Mouse (Mus musculus) frontal cortex, postnatal 14 days (tissue): ENCODE measurements around the gene Eno3.
A peak's percentile ranks its signal among the peaks of the same experiment; 100 is the strongest.

ENCODE experiments used
- DNase-seq, 2 experiments: peaks; one replicate each; pipeline ENCODE4 v3.0.0; 2022; ENCODE audit warnings: low spot score in 2 of 2

Eno3 gene

DNA sequence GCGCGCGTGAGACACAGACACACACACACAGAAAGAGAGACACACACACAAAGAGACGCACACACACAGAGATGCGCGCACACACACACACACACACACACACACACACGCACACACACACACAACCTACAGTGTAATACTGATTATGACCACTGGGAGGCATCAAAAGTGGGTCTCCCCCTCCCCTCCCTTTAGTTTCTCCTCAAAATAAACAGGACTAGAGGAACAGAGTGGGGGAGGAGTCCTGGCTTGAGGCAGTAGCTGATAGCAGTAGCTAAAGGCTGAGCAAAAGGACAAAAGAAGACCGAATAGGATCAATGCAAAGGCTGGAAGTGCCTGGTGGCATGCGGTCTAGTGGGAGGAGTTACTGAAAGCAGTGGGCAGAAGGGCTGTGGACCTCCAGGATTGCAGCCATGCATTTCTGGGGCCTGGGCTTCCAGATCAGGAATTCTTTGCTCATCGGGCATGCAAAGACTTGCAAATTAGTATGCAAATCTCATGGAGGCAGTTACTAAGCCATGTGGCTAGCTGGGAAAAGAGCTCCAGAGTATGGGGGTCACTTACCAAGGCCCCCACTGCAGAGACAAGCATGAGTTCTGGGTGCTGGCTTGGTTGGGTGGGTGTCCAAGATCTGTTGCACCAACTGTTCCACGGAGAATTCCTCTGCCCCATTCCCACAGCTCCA, 25.0 kb downstream of the Eno3 start:
- no peak for DNase-seq

DNA sequence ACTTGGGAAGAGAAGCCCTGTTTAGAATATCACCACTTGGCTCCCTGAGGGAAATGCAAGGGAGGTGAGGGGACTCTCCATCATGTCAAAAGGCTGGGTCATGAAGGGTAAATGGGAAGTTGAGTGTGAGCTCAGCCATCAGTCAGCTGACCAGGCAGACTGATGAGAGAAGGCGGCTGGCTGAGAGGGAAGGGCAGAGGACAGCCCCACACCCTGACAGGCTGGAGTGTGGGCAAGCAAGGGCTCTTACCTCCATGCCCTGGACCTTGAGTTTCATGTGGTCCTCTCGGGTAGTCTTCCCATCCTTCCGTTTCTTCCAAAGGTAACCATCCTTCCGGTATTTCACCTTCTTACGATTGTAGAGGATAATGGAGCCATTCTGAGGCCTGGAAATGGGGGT, 26.6 kb downstream of the Eno3 start:
- no peak for DNase-seq

DNA sequence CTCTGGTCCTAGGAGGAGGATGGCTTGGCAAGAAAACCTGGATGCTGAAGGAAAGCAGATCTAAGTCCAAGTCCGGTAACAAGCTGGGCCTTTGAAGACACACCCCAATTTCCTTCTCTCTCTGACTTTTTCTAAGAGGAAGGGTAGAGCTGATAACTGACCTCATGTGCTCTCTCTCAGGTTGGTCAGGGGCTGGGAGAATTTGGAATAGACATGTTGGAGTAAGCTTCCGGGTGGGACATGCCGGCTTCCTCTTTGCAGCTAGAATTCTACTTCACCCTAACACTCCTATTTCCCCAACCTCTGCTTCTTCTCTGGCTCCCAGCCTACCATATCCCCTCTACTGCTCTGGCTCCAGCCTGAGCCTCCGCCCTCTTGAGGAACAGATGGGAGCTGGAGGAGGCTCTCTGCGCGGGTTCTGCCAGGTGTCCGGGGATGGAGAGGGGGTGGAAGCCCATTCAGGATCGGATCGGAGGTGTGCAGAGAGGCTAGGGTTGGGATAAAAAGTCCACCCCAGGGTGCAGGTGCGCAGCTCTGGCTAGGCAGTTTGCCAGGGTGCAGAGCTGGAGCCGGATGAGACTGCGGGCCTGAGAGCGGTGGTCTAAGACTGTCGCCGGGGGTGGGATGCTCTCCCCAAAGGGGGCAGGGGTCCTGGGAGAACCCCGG, 30.0 kb downstream of the Eno3 start:
- DNase-seq = peak in 1 of 2 experiments; percentile 38

DNA sequence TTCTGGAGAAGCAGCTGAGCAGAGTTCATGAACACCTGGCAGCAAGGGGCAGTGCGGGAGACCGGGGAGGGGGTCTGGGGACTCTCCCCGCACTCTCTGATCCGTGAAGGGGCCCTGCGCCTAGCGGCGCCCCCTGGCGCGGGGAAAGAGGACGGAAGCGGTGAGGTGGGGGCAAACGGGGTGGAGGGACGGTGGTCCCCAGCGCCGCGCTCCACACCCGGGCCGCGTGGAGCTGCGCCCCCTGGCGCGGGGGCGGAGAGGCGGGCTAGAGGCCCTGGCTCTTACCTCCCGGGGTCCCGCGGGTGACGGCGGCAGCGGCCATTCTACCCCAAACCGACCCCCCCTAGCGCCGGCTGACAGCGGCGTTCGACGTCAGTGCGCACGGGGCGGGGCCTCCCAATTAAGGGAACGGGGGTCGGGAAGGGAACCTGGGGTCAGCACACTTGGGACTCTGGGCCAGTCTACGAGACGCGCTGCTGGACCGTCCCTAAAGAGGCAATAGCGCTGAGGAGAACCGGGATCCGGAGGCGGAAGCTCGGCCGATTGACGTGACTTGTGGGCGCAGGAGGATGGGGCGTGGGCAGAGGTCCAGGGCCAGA, 30.7 kb downstream of the Eno3 start, which contains the start of gene Camta2:
Gene Camta2 (minus strand): TSS at position 505 of the 599 bp plus-strand sequence.
- peak; percentile 77 to 81 for DNase-seq

DNA sequence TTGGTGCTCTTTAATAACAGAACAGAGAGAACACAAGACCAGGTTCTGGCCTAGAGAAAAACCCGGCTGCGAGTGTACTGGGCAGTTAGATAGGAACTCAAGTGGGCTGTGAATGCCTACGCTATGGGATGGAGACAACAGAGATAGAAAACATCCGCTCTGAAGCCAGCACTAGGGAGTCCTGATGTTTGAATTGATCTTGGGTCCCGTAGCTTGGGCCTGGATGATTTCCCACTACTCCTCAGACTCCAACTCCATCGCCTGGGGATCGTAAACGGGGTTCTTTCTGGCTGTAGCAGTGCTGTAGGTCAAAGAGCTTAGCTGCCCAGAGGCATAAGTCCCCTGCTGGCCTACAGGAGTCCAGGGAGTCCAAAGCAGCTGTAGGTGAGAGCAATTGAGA, 31.4 kb downstream of the Eno3 start:
- DNase-seq = no peak

DNA sequence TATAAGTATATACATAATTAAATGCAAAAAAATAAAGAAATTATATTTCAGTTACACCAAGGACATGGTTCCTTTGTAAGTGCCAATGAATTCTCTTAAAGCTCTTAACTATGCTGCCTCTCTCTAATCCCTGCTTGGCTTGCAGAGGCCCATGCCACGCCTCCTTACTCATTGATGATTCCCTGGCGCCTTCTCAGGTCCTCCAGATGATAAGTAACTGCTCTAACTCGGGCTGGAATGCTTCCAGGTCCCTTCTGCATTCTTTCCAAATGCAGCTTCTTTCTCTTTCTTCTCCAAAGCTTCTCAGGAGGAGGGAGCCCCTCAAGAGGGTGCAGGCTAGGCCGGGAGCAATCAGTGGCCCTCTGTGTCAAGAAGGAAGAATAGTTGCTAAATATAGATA, 32.6 kb downstream of the Eno3 start:
- no peak for DNase-seq

DNA sequence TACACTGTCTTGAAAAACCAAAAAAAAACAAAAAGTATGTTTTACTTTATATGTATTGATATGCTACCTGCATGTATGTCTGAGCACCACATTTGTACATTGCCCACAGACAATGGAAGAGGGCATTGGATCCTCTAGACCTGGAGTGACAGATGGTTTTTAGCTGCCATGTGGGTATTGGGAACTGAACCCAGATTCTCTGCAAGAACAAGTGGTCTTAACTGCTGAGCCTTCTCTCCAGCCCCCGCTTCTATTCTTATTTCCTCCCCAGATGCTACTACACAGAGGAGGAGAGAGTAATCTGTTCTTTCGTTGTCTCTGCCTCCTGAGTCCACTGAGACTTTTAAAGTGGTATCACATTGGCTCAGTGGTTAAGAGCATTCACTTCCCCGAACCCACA, 36.5 kb downstream of the Eno3 start:
- no peak for DNase-seq

DNA sequence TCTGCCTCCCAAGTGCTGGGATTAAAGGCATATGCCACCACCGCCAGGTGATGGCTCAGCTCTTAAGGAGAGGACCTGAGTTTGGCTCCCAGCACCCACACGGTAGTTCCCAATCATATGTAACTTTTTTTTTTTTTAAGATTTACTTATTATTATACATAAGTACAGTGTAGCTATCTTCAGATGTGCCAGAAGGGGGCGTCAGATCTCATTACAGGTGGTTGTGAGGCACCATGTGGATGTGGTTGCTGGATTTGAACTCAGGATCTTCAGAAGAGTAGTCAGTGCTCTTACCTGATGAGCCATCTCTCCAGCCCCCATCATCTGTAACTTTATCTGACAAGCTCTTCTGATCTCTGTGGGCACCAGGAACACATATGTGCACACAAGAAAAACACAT, 40.4 kb downstream of the Eno3 start:
- DNase-seq = no peak

DNA sequence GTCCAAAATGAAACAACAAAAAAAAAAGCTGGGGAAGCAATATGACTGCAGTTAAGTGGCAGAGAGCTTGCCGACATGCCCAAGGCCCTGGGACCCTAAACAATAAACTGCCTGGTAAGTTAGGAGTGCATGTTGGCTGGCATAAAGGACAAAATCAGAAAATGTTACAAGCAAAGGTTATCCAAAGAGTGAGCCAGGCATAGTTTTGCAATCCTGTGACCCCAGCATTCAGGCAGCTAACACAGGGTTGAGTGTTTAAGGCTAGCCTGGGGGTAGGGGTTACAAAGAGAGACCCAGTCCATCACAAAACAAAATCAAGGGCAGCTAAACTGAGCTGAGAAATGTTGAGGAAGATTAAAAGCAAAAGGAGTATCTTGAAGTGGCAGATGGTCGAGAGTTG, 42.0 kb downstream of the Eno3 start:
- no peak for DNase-seq

DNA sequence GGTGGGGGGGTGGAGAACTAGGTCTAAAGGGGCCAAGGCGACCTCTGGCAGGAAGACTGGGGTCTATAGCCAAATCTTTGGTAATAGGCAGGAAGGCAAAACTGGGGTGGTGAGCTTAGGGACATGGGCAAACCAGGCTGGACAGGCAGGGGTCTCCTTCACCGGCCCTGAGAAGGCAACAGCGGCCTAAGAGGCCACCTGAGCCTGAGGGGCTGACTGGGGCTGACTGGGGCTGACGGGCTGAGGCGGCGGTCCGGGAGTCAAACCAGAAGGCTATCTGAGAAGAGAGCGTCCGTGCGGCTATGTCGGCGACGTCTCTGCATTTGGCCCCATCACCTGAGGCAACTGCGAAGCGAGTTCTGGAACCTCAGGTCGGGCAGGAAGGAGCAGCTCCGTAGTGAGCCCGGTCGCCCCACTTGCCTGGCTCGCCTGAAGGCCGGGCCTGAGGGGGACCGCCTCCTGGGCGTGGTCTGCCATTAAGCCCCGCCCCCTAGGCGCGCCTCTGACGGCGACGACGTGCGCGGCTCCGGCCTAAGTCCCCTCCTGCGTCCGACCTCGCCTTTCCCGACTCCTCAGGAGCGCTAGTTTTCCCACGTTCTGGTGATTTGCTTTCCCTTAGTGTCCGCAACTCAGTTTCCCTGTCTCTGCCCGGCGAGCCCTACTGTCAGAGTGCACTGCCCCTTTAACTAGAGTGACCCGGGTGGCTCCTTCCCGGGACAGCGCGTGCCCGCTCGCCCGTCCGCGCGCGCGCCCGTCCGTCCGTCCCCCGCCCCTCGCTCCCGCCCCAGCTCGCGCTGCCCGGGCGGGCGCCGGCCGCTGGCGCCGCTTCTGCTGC, 42.9 kb downstream of the Eno3 start, which contains the start of the genes Inca1 and Kif1c:
Gene Inca1 (minus strand): TSS at position 434 of the 835 bp plus-strand sequence.
Gene Kif1c (plus strand): TSS at position 827 of the 835 bp plus-strand sequence.
- DNase-seq = peak; percentile 86 to 94

DNA sequence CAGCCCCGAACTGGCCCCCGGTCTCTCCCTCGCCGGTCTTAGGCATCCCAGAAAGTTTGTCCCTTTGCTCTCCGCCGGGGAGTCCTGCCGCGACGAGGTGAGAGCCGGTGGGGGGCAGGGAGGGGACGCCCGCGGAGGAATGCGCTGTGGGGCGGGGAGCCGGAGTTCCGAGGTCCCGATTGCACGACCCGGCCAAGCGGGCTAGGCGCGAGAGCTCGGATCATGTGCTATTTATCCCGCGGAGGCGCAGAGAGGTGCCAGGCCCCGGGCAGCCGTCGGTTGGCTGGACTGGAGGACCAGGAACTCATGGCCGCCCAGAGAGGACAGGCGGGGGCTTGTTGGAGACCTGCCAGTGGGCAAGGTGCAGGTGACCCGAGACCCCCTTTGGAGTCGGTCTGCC, 43.6 kb downstream of the Eno3 start:
- peak; percentile 49 to 54 for DNase-seq

DNA sequence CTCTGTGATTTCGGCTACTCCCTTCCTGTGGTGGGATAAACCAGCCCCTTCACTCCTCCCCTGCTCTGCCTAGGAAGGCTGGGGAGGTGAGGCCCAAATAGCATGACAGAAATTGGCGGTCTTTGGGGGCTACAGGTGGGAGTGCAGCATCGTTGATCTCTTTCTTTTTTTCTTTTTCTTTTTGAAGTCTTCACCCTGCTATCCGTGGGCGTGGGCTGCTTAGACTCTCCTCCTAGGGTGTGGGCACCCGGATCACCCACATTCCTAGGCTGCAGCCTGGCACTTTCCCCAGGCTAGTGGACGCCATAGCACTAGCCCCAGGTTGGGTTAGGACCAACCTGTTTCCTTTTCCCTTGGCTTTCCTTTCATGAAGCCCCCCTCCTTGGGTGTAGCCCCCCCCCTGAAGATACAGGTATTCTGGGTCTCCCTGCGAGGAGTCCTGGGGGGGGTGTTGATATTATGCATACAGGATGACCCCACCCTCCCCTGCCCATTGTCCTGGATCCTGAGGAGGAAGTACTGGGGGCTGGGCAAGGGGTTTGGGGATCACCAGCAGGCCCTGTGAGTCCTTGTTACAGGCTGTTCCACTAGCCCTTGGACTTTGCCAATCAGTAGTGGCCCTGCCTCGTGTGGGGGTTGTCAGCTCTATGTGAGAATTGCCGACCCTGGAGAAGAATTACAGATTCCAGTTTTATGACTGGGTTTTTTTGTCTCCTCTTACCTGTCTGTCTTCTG, 44.4 kb downstream of the Eno3 start:
- no peak for DNase-seq

DNA sequence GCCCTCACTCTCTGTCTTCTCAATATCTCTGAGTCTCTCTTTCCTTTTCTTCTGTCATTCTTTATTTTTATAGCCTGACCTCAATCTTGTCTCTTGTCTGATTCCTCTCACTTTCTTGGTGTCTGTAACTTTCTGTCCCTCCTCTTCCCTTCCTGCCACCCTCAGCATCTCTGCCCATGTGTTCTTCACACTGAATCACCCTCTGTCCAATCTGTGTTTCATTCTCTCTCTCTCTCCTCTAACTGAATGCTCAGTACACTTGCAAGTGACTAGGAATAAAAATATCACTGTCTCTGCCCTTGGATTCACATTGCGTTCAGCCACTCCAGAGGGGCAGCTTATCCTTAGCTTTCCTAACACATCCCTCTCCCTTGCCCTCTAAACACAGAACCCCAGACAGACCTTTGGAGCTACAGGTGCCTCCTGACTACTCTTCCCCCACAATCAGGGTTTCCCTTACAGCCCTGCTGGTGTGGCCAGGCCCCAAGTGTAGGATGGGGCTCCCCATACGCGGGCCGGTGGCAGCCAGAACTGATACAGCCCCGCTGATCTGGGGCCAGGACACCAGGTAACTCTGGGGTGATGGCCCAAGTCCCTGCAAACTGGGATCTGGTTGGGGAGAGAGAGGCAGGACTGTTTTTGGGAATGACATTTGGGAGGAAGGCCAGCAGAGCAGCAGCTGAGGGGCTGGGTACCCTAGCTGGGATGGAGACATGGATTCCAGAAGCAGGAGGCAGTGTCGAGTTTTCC, 45.2 kb downstream of the Eno3 start:
- no peak for DNase-seq

DNA sequence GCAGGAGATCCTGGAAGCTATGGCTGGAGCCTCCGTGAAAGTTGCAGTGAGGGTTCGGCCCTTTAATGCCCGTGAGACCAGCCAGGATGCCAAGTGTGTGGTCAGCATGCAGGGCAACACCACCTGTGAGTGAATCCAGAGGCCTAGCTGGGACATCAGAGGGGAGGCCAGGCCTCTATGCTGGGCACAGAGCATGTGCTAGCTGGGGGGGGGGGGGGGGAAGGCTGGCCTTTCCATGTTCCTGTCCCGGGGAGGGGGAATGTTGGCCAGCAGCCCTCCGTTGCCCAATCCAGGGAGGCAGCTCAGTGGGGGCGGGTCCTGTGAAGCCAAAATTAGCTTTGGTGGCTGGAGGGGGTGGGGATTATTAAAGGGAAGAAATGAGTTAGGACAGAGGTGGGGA, 45.8 kb downstream of the Eno3 start:
- DNase-seq = no peak

DNA sequence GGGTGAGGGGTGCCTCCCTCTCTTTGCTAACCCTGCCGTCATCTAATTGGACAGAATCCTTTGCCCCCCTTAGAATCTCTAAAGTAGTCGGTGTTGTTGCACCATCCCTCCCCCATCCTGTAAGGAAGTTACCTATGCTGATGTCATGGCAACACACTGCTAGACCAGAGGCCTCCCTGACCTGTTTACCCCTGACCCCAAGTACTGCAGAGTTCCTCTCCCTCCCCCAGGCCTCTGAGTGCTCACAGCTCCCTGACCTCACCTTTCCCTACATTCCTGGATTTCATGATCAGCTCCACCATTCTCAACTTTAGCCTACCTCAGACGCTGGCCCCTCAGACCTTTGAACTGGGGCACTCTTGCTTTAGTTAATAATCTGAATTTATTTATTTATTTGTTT, 49.1 kb downstream of the Eno3 start:
- no peak for DNase-seq

DNA sequence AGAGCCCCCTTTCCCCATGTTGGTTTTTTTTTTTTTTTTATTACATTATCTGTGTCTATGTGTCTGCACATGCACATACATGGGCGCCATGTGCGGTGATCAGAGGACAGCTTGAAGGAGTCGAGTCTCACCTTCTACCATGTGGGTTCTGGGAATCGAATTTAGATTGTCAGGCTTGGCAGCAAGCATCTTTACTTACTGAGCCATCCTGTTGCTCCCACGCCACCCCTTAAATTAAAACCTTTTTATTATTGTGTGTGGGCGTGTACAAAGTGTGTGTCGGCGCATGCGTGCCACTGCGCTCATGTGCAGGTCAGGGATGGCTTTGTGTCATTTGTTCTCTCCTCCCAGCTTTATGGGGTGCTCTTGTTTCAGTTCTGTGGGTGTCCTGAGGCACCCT, 54.0 kb downstream of the Eno3 start:
- DNase-seq = no peak
